Mouse (Mus musculus): ENCODE data around the gene Slc18b1. TPM values are rescaled to one million over a fixed set of nuclear protein-coding genes. Genes with fewer than 3 reads are reported as not detected.
"Not testable (repeated sequence)": the region's sequence is repeated elsewhere in the genome, so short reads cannot be mapped to it uniquely, and the experiment has no call there.

Slc18b1 gene
- polyA plus RNA-seq, 1 experiment from 2014 or later: 18.1 TPM

DNA sequence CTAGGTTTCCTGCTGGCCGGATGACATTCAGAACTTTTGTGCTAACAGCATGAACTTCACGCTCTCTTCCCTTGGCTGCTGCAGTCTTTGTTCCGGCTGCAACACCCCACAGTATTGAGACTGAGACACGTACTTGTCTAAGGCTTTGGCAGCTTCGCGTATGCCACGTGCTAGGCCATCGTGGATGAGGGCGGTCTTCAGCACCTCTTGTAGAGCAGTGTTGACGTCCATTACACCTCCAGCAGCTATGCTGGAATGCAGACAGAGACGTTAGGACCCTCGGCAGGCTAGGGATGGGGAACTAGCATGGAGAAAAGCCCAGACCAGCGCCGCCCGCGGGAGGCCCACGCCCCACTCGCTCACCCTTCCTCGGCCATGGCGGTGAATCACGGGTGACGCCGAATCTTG, 10.2 kb upstream of the Slc18b1 start:
- peak overlapping the region; percentile 58 for H3K27ac ChIP-seq
- under 1% methylated on average over 23 of the region's 23 CpGs for WGBS

DNA sequence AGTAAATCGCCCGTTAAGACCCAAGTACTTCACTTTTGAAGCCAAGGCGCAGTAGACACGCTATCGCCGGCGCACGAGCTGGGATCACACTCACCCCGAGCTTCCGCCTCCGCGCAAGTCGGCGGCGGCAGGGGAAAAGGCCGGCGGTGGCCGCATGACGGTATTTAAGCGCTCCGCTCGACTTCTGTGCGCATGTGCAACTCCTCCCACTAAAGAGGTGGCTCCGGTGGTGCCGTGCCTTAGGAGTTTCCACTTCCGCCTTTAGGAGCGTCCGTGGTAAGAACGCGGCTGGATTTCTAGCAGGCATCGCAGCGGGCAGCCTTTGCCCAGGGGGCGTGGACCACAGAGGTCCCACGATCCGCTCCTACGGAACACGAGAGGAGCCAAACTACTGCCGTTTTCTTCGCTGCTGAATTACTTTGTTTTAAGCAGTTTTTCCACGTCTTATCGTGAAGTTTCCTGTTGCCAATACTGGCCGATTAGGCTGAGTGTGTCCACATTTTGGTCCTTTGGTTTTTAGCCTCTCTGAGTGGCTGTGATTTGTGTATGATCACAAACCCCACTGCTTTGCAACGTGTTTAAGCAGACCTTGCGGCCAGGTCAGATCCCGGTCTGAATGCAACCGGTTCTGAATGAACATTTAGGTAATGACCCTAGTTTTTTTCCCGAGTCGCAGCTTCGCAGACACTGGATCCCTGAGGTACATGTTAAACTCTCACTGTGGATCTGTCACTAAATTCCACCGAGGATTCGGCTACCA, 9.5 kb upstream of the Slc18b1 start, which contains the start of gene Rps12:
Gene Rps12 (minus strand): TSS at position 214 of the 760 bp plus-strand sequence.
- peak; percentile 97 for ATAC-seq (ENCODE audit: low FRiP score, low read depth)
- peaks cover 48% of the 10 kb centered on the region for H3K4me1 ChIP-seq
- under 1% methylated on average over 51 of the region's 51 CpGs for WGBS

More for the DNA sequence above, 10.2 kb upstream of the Slc18b1 start:
- peak; percentile 25 for ATAC-seq (ENCODE audit: low FRiP score, low read depth)
- Histone ChIP-seq H3K4me3 (peak overlapping the region; percentile 91), H3K4me1 (peaks cover 48% of the 10 kb centered on the region), H3K9ac (peak overlapping the region; percentile 95), H3K36me3 (peaks cover 38% of the 10 kb centered on the region), H3K4me2 (replicated peaks) (peak overlapping the region; percentile 93)
- not testable (repeated sequence) for H3K27me3 ChIP-seq, H3K9me3 ChIP-seq

DNA sequence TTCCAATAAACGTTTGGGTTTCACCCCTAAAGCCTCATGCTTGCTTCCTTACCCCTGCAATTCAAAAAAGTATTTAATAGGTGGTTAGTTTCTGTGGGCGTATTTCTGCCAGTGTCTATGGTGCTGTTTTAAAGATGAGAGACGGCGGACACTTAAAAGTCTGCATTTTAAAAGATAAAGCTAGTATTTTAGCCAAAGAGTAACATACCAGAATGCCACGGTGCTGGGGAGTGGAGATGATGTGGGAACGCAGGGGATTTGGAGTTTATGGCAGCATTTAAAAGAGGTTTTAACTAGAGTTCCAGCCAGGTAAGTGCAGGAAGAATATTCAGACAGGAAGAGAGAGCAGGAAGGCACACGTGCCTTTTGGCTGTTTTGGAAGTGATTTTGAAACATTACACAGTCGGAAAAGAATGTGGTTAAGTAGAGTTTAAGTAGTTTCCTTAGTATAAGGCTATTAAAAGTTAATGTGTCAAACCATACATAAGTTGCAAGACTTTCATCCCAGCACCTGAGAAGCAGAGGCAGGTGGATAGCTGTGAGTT, 8.7 kb upstream of the Slc18b1 start:
- H3K4me1 ChIP-seq: peaks cover 44% of the 10 kb centered on the region
- WGBS: 8% methylated on average over 8 of the region's 8 CpGs

More for the DNA sequence above, 9.5 kb upstream of the Slc18b1 start, which contains the start of gene Rps12:
- Histone ChIP-seq H3K27me3 (no peaks in the 10 kb centered on the region), H3K4me3 (peak within 1 kb of the TSS; percentile 91), H3K9ac (peak within 1 kb of the TSS; percentile 95), H3K27ac (peak within 1 kb of the TSS; percentile 91), H3K36me3 (peaks cover 38% of the 10 kb centered on the region), H3K9me3 (no peaks in the 10 kb centered on the region), H3K4me2 (replicated peaks) (peak within 1 kb of the TSS; percentile 93)

DNA sequence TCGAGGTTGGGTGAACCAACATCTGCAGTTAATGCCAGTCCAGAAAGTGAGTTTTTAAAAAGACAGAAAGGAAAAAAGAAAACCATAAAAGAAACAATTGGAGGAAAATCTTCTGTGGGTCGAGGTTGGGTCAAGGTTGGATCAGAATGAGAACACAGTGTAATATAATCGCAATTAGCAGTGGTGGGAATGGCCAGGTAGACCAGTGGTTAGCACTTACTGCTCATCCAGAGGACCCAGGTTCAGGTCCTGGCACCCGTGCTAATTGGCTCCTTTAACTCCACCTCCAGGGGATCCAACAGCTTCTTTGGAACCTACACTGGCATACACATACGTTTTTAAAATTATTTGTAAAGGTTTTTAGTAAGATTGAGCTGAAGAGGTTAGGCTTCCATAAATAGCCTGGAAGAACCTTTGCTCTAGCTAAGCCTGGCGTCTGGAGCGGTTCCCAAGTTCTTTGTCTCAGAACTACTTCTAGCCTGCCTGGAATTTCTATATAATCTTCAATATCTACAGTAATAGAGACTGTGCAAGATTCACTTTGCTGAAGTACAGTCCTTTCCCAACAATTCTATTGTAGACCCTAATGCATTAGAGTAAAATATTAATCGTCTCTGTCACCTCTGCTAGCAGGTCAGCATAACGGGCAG, 790 bp upstream of the Slc18b1 start:
- Histone ChIP-seq H3K4me3 (peak overlapping the region; percentile 76), H3K4me1 (peaks cover 9% of the 10 kb centered on the region; the same call in 1 of the 2 replicates), H3K36me3 (peaks cover 11% of the 10 kb centered on the region), H3K27ac (0 out of 2 replicates have a peak overlapping the region, but pooled peaks have one; percentile 29), H3K27me3 (no peaks in the 10 kb centered on the region), H3K4me2 (replicated peaks) (peak overlapping the region; percentile 73), H3K9me3 (no peaks in the 10 kb centered on the region), H3K9ac (no peak overlapping the region)
- no peak for ATAC-seq (ENCODE audit: low FRiP score, low read depth)
- 67% methylated on average over 9 of the region's 9 CpGs for WGBS

More for the DNA sequence above, 8.7 kb upstream of the Slc18b1 start:
- H3K36me3 ChIP-seq: peaks cover 30% of the 10 kb centered on the region
- H3K4me2 ChIP-seq (replicated peaks): peak overlapping the region; percentile 75
- peak overlapping the region; percentile 91 for H3K27ac ChIP-seq
- H3K27me3 ChIP-seq: no peaks in the 10 kb centered on the region
- H3K9ac ChIP-seq: peak overlapping the region; percentile 77
- H3K4me3 ChIP-seq: peak overlapping the region; percentile 91
- H3K9me3 ChIP-seq: no peaks in the 10 kb centered on the region
- ATAC-seq (ENCODE audit: low FRiP score, low read depth): no peak

DNA sequence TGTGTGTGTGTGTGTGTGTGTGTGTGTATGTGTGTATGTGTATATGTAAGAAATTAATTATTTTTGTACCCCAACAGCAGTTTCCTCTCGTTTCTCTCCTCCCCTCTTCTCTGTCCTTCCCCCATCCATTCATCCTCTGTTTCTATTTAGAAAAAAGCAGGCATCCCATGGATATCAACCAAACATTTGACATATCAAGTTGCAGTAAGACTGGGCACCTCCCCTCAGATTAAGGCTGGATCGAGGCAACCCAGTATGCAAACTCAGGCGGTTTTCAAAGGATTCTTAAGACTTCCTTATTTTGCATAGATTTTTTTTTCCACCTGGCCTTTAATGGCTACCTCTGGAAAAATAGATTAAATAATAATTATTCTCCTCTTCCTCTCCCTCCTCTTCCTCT, 820 bp downstream of the Slc18b1 start:
- H3K27ac ChIP-seq: no peak overlapping the region
- H3K36me3 ChIP-seq: peaks cover 27% of the 10 kb centered on the region
- WGBS: 9% methylated on average over 3 of the region's 3 CpGs
- peak overlapping the region; percentile 73 for H3K4me2 ChIP-seq (replicated peaks)
- H3K4me1 ChIP-seq: peaks cover 9% of the 10 kb centered on the region; the same call in 1 of the 2 replicates
- ATAC-seq (ENCODE audit: low FRiP score, low read depth): no peak
- no peaks in the 10 kb centered on the region for H3K27me3 ChIP-seq
- H3K4me3 ChIP-seq: peak overlapping the region; percentile 76
- H3K9ac ChIP-seq: peak overlapping the region; percentile 86
- H3K9me3 ChIP-seq: no peaks in the 10 kb centered on the region

DNA sequence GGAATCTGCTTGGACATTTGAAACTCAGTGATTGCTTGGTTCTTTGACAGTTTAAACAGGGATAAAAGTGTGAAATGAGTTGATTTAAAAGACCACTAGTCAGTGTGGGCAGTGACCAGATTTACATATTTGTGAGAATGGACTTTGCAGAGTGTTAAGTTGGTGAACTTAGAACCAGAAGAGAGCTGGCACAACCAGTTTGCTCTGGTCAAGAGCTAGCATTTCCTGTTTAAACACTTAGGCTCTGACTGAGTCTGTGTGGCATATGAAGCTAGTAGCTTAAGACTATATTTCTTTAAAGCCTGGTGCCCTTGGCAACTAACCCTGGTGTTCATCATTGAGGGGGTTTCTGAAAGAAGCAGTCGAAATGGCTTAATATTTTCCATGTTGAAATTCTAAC, 1.4 kb downstream of the Slc18b1 start:
- Histone ChIP-seq H3K4me2 (replicated peaks) (peak overlapping the region; percentile 73), H3K27ac (no peak overlapping the region), H3K9ac (0 out of 2 replicates have a peak overlapping the region, but pooled peaks have one; percentile 39), H3K27me3 (no peaks in the 10 kb centered on the region), H3K4me3 (peak overlapping the region; percentile 7; the same call in 1 of the 2 replicates), H3K36me3 (peaks cover 32% of the 10 kb centered on the region), H3K4me1 (peaks cover 9% of the 10 kb centered on the region; the same call in 1 of the 2 replicates), H3K9me3 (no peaks in the 10 kb centered on the region)
- WGBS: 71% methylated on average over 1 of the region's 1 CpGs
- no peak for ATAC-seq (ENCODE audit: low FRiP score, low read depth)

DNA sequence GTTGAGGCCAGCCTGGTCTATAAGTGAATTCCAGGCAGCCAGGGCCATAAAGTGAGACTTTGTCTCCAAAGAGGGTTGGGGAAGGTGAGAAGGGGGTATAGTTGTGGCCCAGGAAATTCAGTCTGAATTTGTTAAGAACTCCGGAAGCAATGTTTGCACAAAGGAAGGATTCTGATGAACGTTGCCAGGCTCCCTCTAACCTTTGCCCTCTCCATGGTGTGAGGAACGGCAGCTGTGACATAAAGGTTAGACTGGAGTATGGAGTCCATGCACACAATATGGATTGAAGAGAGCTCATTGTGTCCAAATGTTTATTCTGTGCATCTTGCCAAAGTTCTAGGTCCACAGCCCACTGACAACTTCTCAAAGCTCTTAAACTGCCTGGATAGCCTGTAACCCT, 3.1 kb downstream of the Slc18b1 start:
- no peak for ATAC-seq (ENCODE audit: low FRiP score, low read depth)
- H3K4me1 ChIP-seq: peaks cover 9% of the 10 kb centered on the region; the same call in 1 of the 2 replicates
- no peaks in the 10 kb centered on the region for H3K9me3 ChIP-seq
- 47% methylated on average over 3 of the region's 3 CpGs for WGBS
- no peaks in the 10 kb centered on the region for H3K27me3 ChIP-seq
- no peak overlapping the region for H3K27ac ChIP-seq
- no peak overlapping the region for H3K9ac ChIP-seq
- peaks cover 46% of the 10 kb centered on the region for H3K36me3 ChIP-seq
- H3K4me3 ChIP-seq: no peak overlapping the region
- no peak overlapping the region for H3K4me2 ChIP-seq (replicated peaks)

DNA sequence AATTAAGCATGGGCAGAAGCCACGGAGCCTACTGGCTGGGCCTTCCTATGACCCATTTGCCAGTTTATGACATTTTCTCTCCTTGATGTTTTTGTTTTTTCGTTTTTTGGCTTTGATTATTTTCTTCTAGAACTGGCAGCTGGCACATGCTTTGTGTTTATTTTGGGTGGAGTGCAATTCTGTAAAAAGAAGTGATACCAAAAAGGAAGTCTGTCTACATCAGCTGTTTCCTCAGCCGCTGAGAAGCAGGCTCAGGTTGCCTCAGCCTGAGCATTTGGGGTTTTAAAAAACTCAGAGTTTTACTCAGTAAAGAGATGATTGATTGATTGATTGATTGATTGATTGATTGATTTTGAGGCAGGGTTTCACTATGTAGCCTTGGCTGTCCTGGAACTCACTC, 6.1 kb downstream of the Slc18b1 start:
- H3K27ac ChIP-seq: no peak overlapping the region
- 61% methylated on average over 3 of the region's 3 CpGs for WGBS
- H3K9me3 ChIP-seq: no peaks in the 10 kb centered on the region
- H3K36me3 ChIP-seq: peaks cover 69% of the 10 kb centered on the region
- H3K4me1 ChIP-seq: 0 out of 2 replicates have a peak, but pooled peaks cover 3% of the 10 kb centered on the region
- no peak for ATAC-seq (ENCODE audit: low FRiP score, low read depth)
- H3K4me3 ChIP-seq: no peak overlapping the region
- H3K9ac ChIP-seq: no peak overlapping the region
- no peak overlapping the region for H3K4me2 ChIP-seq (replicated peaks)
- no peaks in the 10 kb centered on the region for H3K27me3 ChIP-seq

DNA sequence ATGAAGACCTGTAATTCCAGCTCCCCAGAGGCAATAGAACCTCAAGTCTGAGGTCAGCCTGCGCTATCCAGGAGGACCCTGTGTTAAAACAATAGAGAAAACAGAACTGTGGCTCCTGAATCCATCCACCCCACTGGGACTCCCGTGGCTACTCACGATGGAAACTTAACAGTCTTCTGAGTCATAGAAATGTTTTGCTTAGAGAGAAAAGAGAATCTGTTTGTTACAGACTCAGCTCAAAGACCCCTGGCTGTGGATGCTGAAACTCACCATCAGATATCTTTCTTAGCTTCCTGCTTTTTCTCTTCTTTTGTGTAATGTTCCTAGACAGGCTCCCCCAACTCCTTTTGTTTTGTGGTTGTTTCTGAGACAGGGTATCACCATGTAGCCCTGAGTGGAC, 7.9 kb downstream of the Slc18b1 start:
- Histone ChIP-seq H3K4me3 (no peak overlapping the region), H3K9ac (no peak overlapping the region), H3K4me1 (no peaks in the 10 kb centered on the region), H3K27me3 (no peaks in the 10 kb centered on the region), H3K27ac (no peak overlapping the region), H3K9me3 (no peaks in the 10 kb centered on the region), H3K4me2 (replicated peaks) (no peak overlapping the region), H3K36me3 (peaks cover 76% of the 10 kb centered on the region)
- 85% methylated on average over 3 of the region's 3 CpGs for WGBS
- no peak for ATAC-seq (ENCODE audit: low FRiP score, low read depth)

DNA sequence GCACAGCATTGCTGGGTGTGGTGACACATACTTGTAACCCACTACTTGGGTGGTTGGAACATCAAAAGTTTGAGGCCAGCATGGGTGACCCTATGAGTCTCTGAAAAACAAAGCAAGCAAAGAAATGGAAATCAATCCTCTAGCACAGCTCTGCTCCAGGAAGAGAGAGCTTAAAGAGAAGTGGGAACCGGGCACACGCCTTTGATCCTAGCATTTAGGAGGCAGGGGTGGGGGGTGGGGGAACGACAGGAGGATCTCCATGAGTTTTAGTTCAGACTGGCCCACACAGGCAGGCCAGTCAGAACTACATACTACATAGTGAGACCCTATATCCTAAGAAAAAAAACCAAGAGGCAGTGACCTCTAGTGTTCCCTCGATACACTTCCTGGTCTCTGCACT, 9.4 kb downstream of the Slc18b1 start:
- Histone ChIP-seq H3K4me1 (no peaks in the 10 kb centered on the region), H3K4me2 (replicated peaks) (no peak overlapping the region), H3K27me3 (no peaks in the 10 kb centered on the region), H3K36me3 (peaks cover 72% of the 10 kb centered on the region), H3K4me3 (no peak overlapping the region), H3K9ac (no peak overlapping the region), H3K27ac (no peak overlapping the region), H3K9me3 (no peaks in the 10 kb centered on the region)
- ATAC-seq (ENCODE audit: low FRiP score, low read depth): no peak
- 22% methylated on average over 4 of the region's 4 CpGs for WGBS

DNA sequence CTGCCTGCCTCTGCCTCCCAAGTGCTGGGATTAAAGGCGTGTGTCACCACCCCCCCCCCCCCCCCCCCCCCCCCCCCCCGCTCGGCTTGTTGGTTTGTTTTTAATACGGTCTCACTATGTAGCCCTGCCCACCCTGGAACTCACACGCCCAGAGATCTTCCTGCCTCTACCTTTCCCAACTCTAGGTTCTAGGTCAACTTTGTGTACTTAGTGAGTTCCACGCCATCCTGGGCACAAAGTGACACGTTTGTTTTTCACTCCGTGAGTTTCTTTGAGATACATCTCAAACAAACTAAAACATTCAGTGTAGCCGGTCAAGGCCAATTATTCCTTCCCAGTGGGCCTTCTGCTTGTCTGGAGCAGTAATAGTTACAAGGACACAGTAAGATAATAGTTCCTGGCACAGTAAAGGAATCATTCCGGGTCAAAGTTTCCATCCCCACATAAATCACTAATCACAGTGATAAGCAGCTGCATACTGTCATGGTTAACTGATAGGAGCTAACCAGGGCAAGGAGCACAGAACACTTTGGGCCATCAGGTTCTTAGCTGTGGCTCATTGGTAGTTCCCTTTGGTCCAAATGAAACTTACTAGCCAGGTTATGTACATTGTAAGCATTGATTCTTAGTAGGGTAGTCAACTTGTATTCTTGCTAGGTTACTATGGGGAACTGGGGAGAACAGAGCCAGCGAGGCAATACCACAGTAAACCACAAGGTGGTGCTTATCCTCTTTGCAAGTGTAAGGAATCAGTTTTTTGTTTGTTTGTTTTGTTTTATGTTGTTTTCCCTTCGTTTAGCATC, 15.1 kb downstream of the Slc18b1 start:
- Histone ChIP-seq H3K4me2 (replicated peaks) (no peak overlapping the region), H3K27me3 (no peaks in the 10 kb centered on the region), H3K4me3 (no peak overlapping the region), H3K9ac (no peak overlapping the region), H3K27ac (no peak overlapping the region), H3K36me3 (peaks cover 38% of the 10 kb centered on the region), H3K9me3 (no peaks in the 10 kb centered on the region), H3K4me1 (no peaks in the 10 kb centered on the region)
- 72% methylated on average over 8 of the region's 12 CpGs for WGBS
- no peak for ATAC-seq (ENCODE audit: low FRiP score, low read depth)
